Mouse (Mus musculus) MEL (cell line): ENCODE measurements around the gene Tas1r2.

Experiments used
- CTCF ChIP-seq, 3 experiments: IDR thresholded peaks in 2 of 3; conservative IDR thresholded peaks in 1 of 3; 2 replicates each; pipeline ENCODE4 v1.5.1; 2011 to 2012; ENCODE audit warnings: low read length in 3 of 3, low read depth in 2 of 3, mild to moderate bottlenecking in 2 of 3, improper control_type of control experiment in 1 of 3, inconsistent platforms in 1 of 3, mixed read lengths in 1 of 3, moderate library complexity in 1 of 3; ENCODE audit not compliant: control insufficient read depth in 1 of 3, insufficient read depth in 1 of 3, poor library complexity in 1 of 3, severe bottlenecking in 1 of 3
- MAX ChIP-seq: IDR thresholded peaks from 2 replicates; pipeline ENCODE4 v1.6.1; 2011; ENCODE audit warnings: low read length, improper control_type of control experiment
- MAZ ChIP-seq: IDR thresholded peaks from 2 replicates; pipeline ENCODE4 v1.6.1; 2012; ENCODE audit warnings: low read depth, mild to moderate bottlenecking, inconsistent platforms, low read length, improper control_type of control experiment

- TF ChIP-seq MAZ = no peak
- TF ChIP-seq MAX = no peak
- no peak for TF ChIP-seq CTCF (IDR thresholded peaks at IDR 0.05 in 2 of 3, conservative IDR thresholded peaks at IDR 0.05 in 1 of 3; ENCODE audit: control insufficient read depth in 1 of 3, insufficient read depth in 1 of 3, low read depth in 2 of 3, low read length in 3 of 3, poor library complexity in 1 of 3, severe bottlenecking in 1 of 3)
These were observed 63.3 kb downstream of the Tas1r2 start for GRCm38 (mm10) chr4:139716477-139717169.
